In genomic region chr9:119460410-119460809, GRCm38 (mm10) we compare ENCODE assay signal across 8 mouse cellular contexts. TPM values are rescaled to one million over a fixed set of nuclear protein-coding genes. Genes with fewer than 3 reads are reported as not detected.
DNase-seq lines count a peak whose midpoint lies in the region; ATAC-seq and TF ChIP-seq lines count a peak whose summit lies in the region.

No protein-coding gene starts in this region.

- no peak for ATAC-seq in forebrain, embryonic 11.5 days (replicated peaks; ENCODE audit: low FRiP score)
- ATAC-seq in hindbrain, embryonic 16.5 days, result peak; percentile 82
- ATAC-seq in midbrain, embryonic 15.5 days (replicated peaks), result 0 out of 2 replicates have a peak, but pooled peaks have one; percentile 69

- no peaks in the 10 kb centered on the region for H3K36me3 ChIP-seq in testis, adult 2 months (ENCODE audit: control insufficient read depth, insufficient read depth, low read length)
- peaks cover 11% of the 10 kb centered on the region; the same call in 1 of the 2 replicates for H3K36me3 ChIP-seq in forebrain, embryonic 11.5 days (ENCODE audit: control insufficient read depth, insufficient read depth, low read length)
- H3K36me3 ChIP-seq in hindbrain, embryonic 16.5 days (ENCODE audit: control insufficient read depth, insufficient read depth, low read length), result peaks cover 17% of the 10 kb centered on the region; the same call in 1 of the 2 replicates
- peaks cover 17% of the 10 kb centered on the region; the same call in 1 of the 2 replicates for H3K36me3 ChIP-seq in midbrain, embryonic 15.5 days (replicated peaks)

- H3K4me1 ChIP-seq in testis, adult 2 months (ENCODE audit: control insufficient read depth, insufficient read depth, low read length), result peaks cover 10% of the 10 kb centered on the region
- H3K4me1 ChIP-seq in forebrain, embryonic 11.5 days (replicated peaks; ENCODE audit: control insufficient read depth, insufficient read depth, low read length), result no peaks in the 10 kb centered on the region
- H3K4me1 ChIP-seq in hindbrain, embryonic 16.5 days (ENCODE audit: control insufficient read depth, insufficient read depth, low read depth, low read length), result no peaks in the 10 kb centered on the region
- H3K4me1 ChIP-seq in midbrain, embryonic 15.5 days, result no peaks in the 10 kb centered on the region

- no peak overlapping the region for H3K4me3 ChIP-seq in testis, adult 2 months (ENCODE audit: control insufficient read depth, low read depth, low read length)
- H3K4me3 ChIP-seq in forebrain, embryonic 11.5 days (ENCODE audit: low read depth, low read length), result no peak overlapping the region
- no peak overlapping the region for H3K4me3 ChIP-seq in hindbrain, embryonic 16.5 days (ENCODE audit: low read length)
- H3K4me3 ChIP-seq in midbrain, embryonic 15.5 days, result no peak overlapping the region

- TF ChIP-seq POLR2A in testis, adult 2 months (IDR thresholded peaks at IDR 0.05; ENCODE audit: control insufficient read depth, low read depth, low read length), result no peak

- no peak for DNase-seq in testis, postnatal 14 days (ENCODE audit: low spot score)
- DNase-seq in brain, embryonic 18.5 days (ENCODE audit: low read depth, low spot score), result peak; percentile 28
- peak; percentile 80 for DNase-seq in forebrain, embryonic 11.5 days (ENCODE audit: low spot score)
- DNase-seq in left cerebral cortex, postnatal 25 days (ENCODE audit: low spot score in 2 of 2), result peak; percentile 78 to 85
- peak; percentile 76 for DNase-seq in testis, postnatal 10 days (ENCODE audit: low spot score)

- 53% methylated on average over 8 of the region's 8 CpGs for WGBS in forebrain, embryonic 11.5 days
- 42% methylated on average over 8 of the region's 8 CpGs for WGBS in hindbrain, embryonic 16.5 days
- WGBS in midbrain, embryonic 15.5 days, result 49% methylated on average over 8 of the region's 8 CpGs

- peak; percentile 91; the same call in 1 of the 2 replicates for TF ChIP-seq CTCF in testis, adult 2 months (IDR thresholded peaks at IDR 0.05; ENCODE audit: control insufficient read depth, insufficient read depth, insufficient replicate concordance, low read depth, low read length)

- H3K9me3 ChIP-seq in forebrain, embryonic 11.5 days (ENCODE audit: control insufficient read depth, low read length), result no peaks in the 10 kb centered on the region
- H3K9me3 ChIP-seq in hindbrain, embryonic 16.5 days (ENCODE audit: control insufficient read depth, low read length), result no peaks in the 10 kb centered on the region
- no peaks in the 10 kb centered on the region for H3K9me3 ChIP-seq in midbrain, embryonic 15.5 days

- no peaks in the 10 kb centered on the region for H3K27me3 ChIP-seq in testis, adult 2 months (ENCODE audit: control insufficient read depth, insufficient read depth, low read length)
- no peaks in the 10 kb centered on the region for H3K27me3 ChIP-seq in forebrain, embryonic 11.5 days (ENCODE audit: control insufficient read depth, insufficient read depth, low read length)
- no peaks in the 10 kb centered on the region for H3K27me3 ChIP-seq in hindbrain, embryonic 16.5 days (replicated peaks; ENCODE audit: control insufficient read depth, insufficient read depth, low read length)
- H3K27me3 ChIP-seq in midbrain, embryonic 15.5 days (replicated peaks), result no peaks in the 10 kb centered on the region

- no peak overlapping the region for H3K4me2 ChIP-seq in forebrain, embryonic 11.5 days (ENCODE audit: low read depth, low read length, severe bottlenecking)
- no peak overlapping the region for H3K4me2 ChIP-seq in hindbrain, embryonic 16.5 days (ENCODE audit: low read length)
- H3K4me2 ChIP-seq in midbrain, embryonic 15.5 days, result no peak overlapping the region

- no peak overlapping the region for H3K27ac ChIP-seq in testis, adult 2 months (ENCODE audit: control insufficient read depth, insufficient read depth, low read depth, low read length)
- no peak overlapping the region for H3K27ac ChIP-seq in forebrain, embryonic 11.5 days (ENCODE audit: low read depth, low read length)
- no peak overlapping the region for H3K27ac ChIP-seq in hindbrain, embryonic 16.5 days (ENCODE audit: low read depth, low read length)
- no peak overlapping the region for H3K27ac ChIP-seq in midbrain, embryonic 15.5 days

- no peak overlapping the region for H3K9ac ChIP-seq in forebrain, embryonic 11.5 days (ENCODE audit: low read length)
- H3K9ac ChIP-seq in hindbrain, embryonic 16.5 days (ENCODE audit: low read depth, low read length), result no peak overlapping the region
- no peak overlapping the region for H3K9ac ChIP-seq in midbrain, embryonic 15.5 days

- intact Hi-C loops in left cerebral cortex, postnatal 25 days (cut with DNase I), result loop anchor here (1.0 to 2.0 kb wide), 3 partner anchors 120 to 428 kb away; no protein-coding TSS in a partner anchor

RNA-seq across cellular contexts. Expression of gene Exog, which starts 15.7 kb away (rescaled TPM):
- 3.0 and 3.2 TPM in 2 replicates for polyA plus RNA-seq in testis, adult 2 months (2012; rRNA removed)
- 44.0 and 47.0 TPM in 2 replicates for polyA plus RNA-seq in forebrain, embryonic 11.5 days (2014; fragmentation: Nextera tagmentation; extraction: Ambion mirVana)
- polyA plus RNA-seq in hindbrain, embryonic 16.5 days (2015; fragmentation: Nextera tagmentation; extraction: Ambion mirVana), result 48.7 and 49.4 TPM in 2 replicates
- 10 to 100 TPM; 24.7 to 25.6 TPM for total RNA-seq in left cerebral cortex, postnatal 25 days (2021)
- 53.3 and 53.4 TPM in 2 replicates for polyA plus RNA-seq in midbrain, embryonic 15.5 days (2015; fragmentation: Nextera tagmentation; extraction: Ambion mirVana)

RNA-seq across cellular contexts. Expression of gene Acvr2b, which starts 58.5 kb away (rescaled TPM):
- polyA plus RNA-seq in testis, adult 2 months (2012; rRNA removed), result 2.3 and 2.5 TPM in 2 replicates
- polyA plus RNA-seq in forebrain, embryonic 11.5 days (2014; fragmentation: Nextera tagmentation; extraction: Ambion mirVana), result 106 and 133 TPM in 2 replicates
- 17.3 and 28.2 TPM in 2 replicates for polyA plus RNA-seq in hindbrain, embryonic 16.5 days (2015; fragmentation: Nextera tagmentation; extraction: Ambion mirVana)
- 10 to 100 TPM; 14.9 to 17.7 TPM for total RNA-seq in left cerebral cortex, postnatal 25 days (2021)
- polyA plus RNA-seq in midbrain, embryonic 15.5 days (2015; fragmentation: Nextera tagmentation; extraction: Ambion mirVana), result 65.4 and 67.3 TPM in 2 replicates

Comparison
In these comparisons a context has a peak if more than half of its experiments do, and no peak if none do; other contexts are left out.
1. RNA of gene Exog, which starts 15.7 kb away (polyA plus RNA-seq): 53.3 to 53.4 TPM in midbrain, embryonic 15.5 days, 48.7 to 49.4 TPM in hindbrain, embryonic 16.5 days and 44.0 to 47.0 TPM in forebrain, embryonic 11.5 days; 3.0 to 3.2 TPM in testis, adult 2 months; every median in the first group is over 10 times any median in the second.